Mouse (Mus musculus): ENCODE data around the gene Spsb4.

DNA sequence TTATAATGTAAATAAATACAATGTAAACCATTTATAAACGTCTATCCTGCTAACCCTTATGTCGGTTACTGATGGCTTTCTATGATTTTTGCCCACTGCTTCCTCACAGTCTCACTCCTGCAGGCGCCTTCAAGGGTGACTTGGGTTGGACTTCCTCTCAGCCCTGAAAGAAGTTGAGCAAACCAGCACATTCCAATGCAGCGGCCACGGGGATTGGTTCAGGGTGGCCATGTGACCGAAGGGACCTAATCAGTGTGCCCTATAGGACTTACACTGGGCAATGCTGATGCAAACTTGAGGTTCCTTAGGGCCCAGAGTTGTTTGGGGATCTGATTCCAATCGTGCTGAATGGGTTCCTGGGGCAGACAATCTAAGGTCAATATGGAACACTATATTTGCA, 59.2 kb downstream of the Spsb4 start:
- TF ChIP-seq CTCF (conservative IDR thresholded peaks at IDR 0.05; ENCODE audit: low read length) = no peak
- TF ChIP-seq POU5F1 (IDR thresholded peaks at IDR 0.05; ENCODE audit: borderline replicate concordance, low read length) = no peak

All from E14TG2a.4 (cell line).